Mouse (Mus musculus): ENCODE data around the gene Cd79a. TPM values are rescaled to one million over a fixed set of nuclear protein-coding genes. Genes with fewer than 3 reads are reported as not detected.

Cd79a gene
- total RNA-seq, 2 experiments from 2014 or later = 14.7 to 74.6 TPM

- ATAC-seq (replicated peaks; ENCODE audit: low FRiP score, poor library complexity, severe bottlenecking) = no peak
These were observed 9.4 kb downstream of the Cd79a start for GRCm38 (mm10) chr7:24906551-24906950.

- ATAC-seq (replicated peaks; ENCODE audit: low FRiP score, poor library complexity, severe bottlenecking) = no peak
These were observed 10.1 kb downstream of the Cd79a start for GRCm38 (mm10) chr7:24907211-24907748.

GRCm38 (mm10) chr7:24912480-24912879, 15.3 kb downstream of the Cd79a start:
- no peak for ATAC-seq (replicated peaks; ENCODE audit: low FRiP score, poor library complexity, severe bottlenecking)

GRCm38 (mm10) chr7:24918763-24919323, 21.7 kb downstream of the Cd79a start:
- 0 out of 2 replicates have a peak, but pooled peaks have one; percentile 22 for ATAC-seq (replicated peaks; ENCODE audit: low FRiP score, poor library complexity, severe bottlenecking)

GRCm38 (mm10) chr7:24919728-24920127, 22.5 kb downstream of the Cd79a start:
- ATAC-seq (replicated peaks; ENCODE audit: low FRiP score, poor library complexity, severe bottlenecking) = no peak

GRCm38 (mm10) chr7:24930475-24930874, 33.3 kb downstream of the Cd79a start:
- ATAC-seq (replicated peaks; ENCODE audit: low FRiP score, poor library complexity, severe bottlenecking) = no peak

GRCm38 (mm10) chr7:24931651-24932050, 34.5 kb downstream of the Cd79a start:
- no peak for ATAC-seq (replicated peaks; ENCODE audit: low FRiP score, poor library complexity, severe bottlenecking)

- no peak for ATAC-seq (replicated peaks; ENCODE audit: low FRiP score, poor library complexity, severe bottlenecking)
These were observed 46.5 kb downstream of the Cd79a start for GRCm38 (mm10) chr7:24943641-24944040.

- no peak for ATAC-seq (replicated peaks; ENCODE audit: low FRiP score, poor library complexity, severe bottlenecking)
These were observed 47.2 kb downstream of the Cd79a start, which contains the start of gene Gm4881 for GRCm38 (mm10) chr7:24944257-24944950. Gm4881 (minus strand) TSS chr7:24944494.

- no peak for ATAC-seq (replicated peaks; ENCODE audit: low FRiP score, poor library complexity, severe bottlenecking)
These were observed 50.3 kb downstream of the Cd79a start for GRCm38 (mm10) chr7:24947316-24948048.

GRCm38 (mm10) chr7:24948774-24949173, 51.6 kb downstream of the Cd79a start:
- no peak for ATAC-seq (replicated peaks; ENCODE audit: low FRiP score, poor library complexity, severe bottlenecking)

GRCm38 (mm10) chr7:24949958-24950623, 52.9 kb downstream of the Cd79a start:
- 0 out of 2 replicates have a peak, but pooled peaks have one; percentile 55 for ATAC-seq (replicated peaks; ENCODE audit: low FRiP score, poor library complexity, severe bottlenecking)

Other genes starting within 250 kb of the Cd79a start
- gene Tex101, start 220.7 kb upstream of the Cd79a start, total RNA-seq (2015; ENCODE audit: low replicate concordance) = not detected in 2 replicates
- not detected in 2 replicates for gene Tex101, start 220.7 kb upstream of the Cd79a start, total RNA-seq (2017; ENCODE audit: low replicate concordance)
- gene BC049730, start 188.1 kb upstream of the Cd79a start, total RNA-seq (2015; ENCODE audit: low replicate concordance) = not detected in 2 replicates
- gene BC049730, start 188.1 kb upstream of the Cd79a start, total RNA-seq (2017; ENCODE audit: low replicate concordance) = not detected in 2 replicates
- gene Gm4763, start 170.5 kb upstream of the Cd79a start, total RNA-seq (2015; ENCODE audit: low replicate concordance) = not detected in 2 replicates
- gene Gm4763, start 170.5 kb upstream of the Cd79a start, total RNA-seq (2017; ENCODE audit: low replicate concordance) = not detected in 2 replicates
- gene Cd177, start 137.1 kb upstream of the Cd79a start, total RNA-seq (2015; ENCODE audit: low replicate concordance) = 39.4 and 55.5 TPM in 2 replicates
- 37.9 and 49.0 TPM in 2 replicates for gene Cd177, start 137.1 kb upstream of the Cd79a start, total RNA-seq (2017; ENCODE audit: low replicate concordance)
- gene Ceacam10, start 120.2 kb upstream of the Cd79a start, total RNA-seq (2015; ENCODE audit: low replicate concordance) = 6.8 and 7.1 TPM in 2 replicates
- gene Ceacam10, start 120.2 kb upstream of the Cd79a start, total RNA-seq (2017; ENCODE audit: low replicate concordance) = 1.7 TPM in 1 of 2 replicates, not detected in the other
- not detected in 2 replicates for gene Gm9844, start 35.2 kb upstream of the Cd79a start, total RNA-seq (2015; ENCODE audit: low replicate concordance)
- 0.90 and 3.6 TPM in 2 replicates for gene Gm9844, start 35.2 kb upstream of the Cd79a start, total RNA-seq (2017; ENCODE audit: low replicate concordance)
- not detected in 2 replicates for gene Lypd4, start 27.4 kb upstream of the Cd79a start, total RNA-seq (2015; ENCODE audit: low replicate concordance)
- not detected in 2 replicates for gene Lypd4, start 27.4 kb upstream of the Cd79a start, total RNA-seq (2017; ENCODE audit: low replicate concordance)
- gene Dmrtc2, start 27.3 kb upstream of the Cd79a start, total RNA-seq (2015; ENCODE audit: low replicate concordance) = not detected in 2 replicates
- not detected in 2 replicates for gene Dmrtc2, start 27.3 kb upstream of the Cd79a start, total RNA-seq (2017; ENCODE audit: low replicate concordance)
- gene Rps19, start 13.0 kb upstream of the Cd79a start, total RNA-seq (2015; ENCODE audit: low replicate concordance) = 818 and 840 TPM in 2 replicates
- gene Rps19, start 13.0 kb upstream of the Cd79a start, total RNA-seq (2017; ENCODE audit: low replicate concordance) = 217 and 310 TPM in 2 replicates
- 36.4 and 59.1 TPM in 2 replicates for gene Arhgef1, start 5.5 kb downstream of the Cd79a start, total RNA-seq (2015; ENCODE audit: low replicate concordance)
- 35.8 and 40.3 TPM in 2 replicates for gene Arhgef1, start 5.5 kb downstream of the Cd79a start, total RNA-seq (2017; ENCODE audit: low replicate concordance)
- not detected in 2 replicates for gene Gm4881, start 47.1 kb downstream of the Cd79a start, total RNA-seq (2015; ENCODE audit: low replicate concordance)
- gene Gm4881, start 47.1 kb downstream of the Cd79a start, total RNA-seq (2017; ENCODE audit: low replicate concordance) = not detected in 2 replicates
- gene Rabac1, start 75.4 kb downstream of the Cd79a start, total RNA-seq (2015; ENCODE audit: low replicate concordance) = 8.3 and 8.8 TPM in 2 replicates
- gene Rabac1, start 75.4 kb downstream of the Cd79a start, total RNA-seq (2017; ENCODE audit: low replicate concordance) = 7.3 and 18.0 TPM in 2 replicates
- 5.4 and 15.1 TPM in 2 replicates for gene Atp1a3, start 108.6 kb downstream of the Cd79a start, total RNA-seq (2015; ENCODE audit: low replicate concordance)
- gene Atp1a3, start 108.6 kb downstream of the Cd79a start, total RNA-seq (2017; ENCODE audit: low replicate concordance) = 3.3 TPM in 1 of 2 replicates, not detected in the other
- gene Grik5, start 175.0 kb downstream of the Cd79a start, total RNA-seq (2015; ENCODE audit: low replicate concordance) = 5.4 and 12.3 TPM in 2 replicates
- 2.2 and 3.7 TPM in 2 replicates for gene Grik5, start 175.0 kb downstream of the Cd79a start, total RNA-seq (2017; ENCODE audit: low replicate concordance)
- gene Zfp574, start 175.2 kb downstream of the Cd79a start, total RNA-seq (2015; ENCODE audit: low replicate concordance) = 7.5 and 7.6 TPM in 2 replicates
- 4.5 and 6.0 TPM in 2 replicates for gene Zfp574, start 175.2 kb downstream of the Cd79a start, total RNA-seq (2017; ENCODE audit: low replicate concordance)

All from erythroid progenitor cell, adult 5-6 weeks (primary cell).